Mouse (Mus musculus) intestine, embryonic 16.5 days (tissue): Measurements from ENCODE around the gene Neurog1. TPM values are rescaled to one million over a fixed set of nuclear protein-coding genes. Genes with fewer than 3 reads are reported as not detected.

Experiments
- ATAC-seq: fragments of 200-750 bp; cut with Nextera tagmentation; 2 replicates; pipeline ENCODE4 v1.8.0; 2017; ENCODE audit warnings: moderate TSS enrichment, moderate library complexity
- H3K27ac ChIP-seq: fragments of 300-500 bp; sonication (generic); 2 replicates; pipeline ENCODE4 v1.5.1; 2014; ENCODE audit warnings: mild to moderate bottlenecking, low read length
- H3K27me3 ChIP-seq: fragments of 300-500 bp; sonication (generic); replicated peaks from 2 replicates; pipeline ENCODE4 v1.6.1; 2014; ENCODE audit warnings: low read length, control low read depth, mixed read lengths; ENCODE audit not compliant: control insufficient read depth, insufficient read depth
- H3K36me3 ChIP-seq: fragments of 300-500 bp; sonication (generic); 2 replicates; pipeline ENCODE4 v1.6.1; 2014; ENCODE audit warnings: low read length, control low read depth; ENCODE audit not compliant: control insufficient read depth, insufficient read depth
- H3K4me1 ChIP-seq: fragments of 300-500 bp; sonication (generic); 2 replicates; pipeline ENCODE4 v1.6.1; 2014; ENCODE audit warnings: low read length, control low read depth, mixed read lengths; ENCODE audit not compliant: control insufficient read depth, insufficient read depth
- H3K4me2 ChIP-seq: fragments of 300-500 bp; sonication (generic); 2 replicates; pipeline ENCODE4 v1.6.1; 2014; ENCODE audit warnings: low read depth, low read length, control low read depth
- H3K4me3 ChIP-seq: fragments of 300-500 bp; sonication (generic); 2 replicates; pipeline ENCODE4 v1.5.1; 2014; ENCODE audit warnings: mild to moderate bottlenecking, low read length
- H3K9ac ChIP-seq: fragments of 300-500 bp; sonication (generic); 2 replicates; pipeline ENCODE4 v1.6.1; 2014; ENCODE audit warnings: low read depth, low read length
- H3K9me3 ChIP-seq: fragments of 300-500 bp; sonication (generic); 2 replicates; pipeline ENCODE4 v1.6.1; 2016; ENCODE audit warnings: low read length, control low read depth; ENCODE audit not compliant: control insufficient read depth
- WGBS: fragments of 180-500 bp; shearing (Covaris S2); extraction: QIAGEN DNeasy Blood & Tissue Kit; methylation state at CpG from one replicate; pipeline ENCODE4 v1.1.7; 2014; 5-methylcytosine and 5-hydroxymethylcytosine counted together
- polyA plus RNA-seq: library from polyadenylated mRNA; unstranded; fragments of >200 nt; fragmentation: Nextera tagmentation; extraction: Ambion mirVana; gene quantifications from 2 replicates; pipeline ENCODE4 v1.2.1, GENCODE M21; 2015

Gene Neurog1
- not detected in 2 replicates for polyA plus RNA-seq

GRCm38 (mm10) chr13:56251924-56252619 lies at the start of gene Neurog1:
Neurog1 (minus strand) TSS chr13:56252163.
- Histone ChIP-seq H3K9ac (no peak within 1 kb of the TSS), H3K4me1 (peaks cover 3% of the 10 kb centered on the region), H3K27me3 (peaks cover 98% of the 10 kb centered on the region), H3K4me3 (peak within 1 kb of the TSS; percentile 35), H3K9me3 (no peaks in the 10 kb centered on the region), H3K36me3 (no peaks in the 10 kb centered on the region), H3K27ac (no peak within 1 kb of the TSS), H3K4me2 (peak within 1 kb of the TSS; percentile 44)
- 1% methylated on average over 65 of the region's 65 CpGs for WGBS
- peak; percentile 38; the same call in 1 of the 2 replicates for ATAC-seq

- H3K36me3 ChIP-seq = no peaks in the 10 kb centered on the region
- H3K4me3 ChIP-seq = no peak overlapping the region
- WGBS = 92% methylated on average over 11 of the region's 11 CpGs
- no peak overlapping the region for H3K27ac ChIP-seq
- no peak overlapping the region for H3K4me2 ChIP-seq
- no peak for ATAC-seq
- H3K4me1 ChIP-seq = peaks cover 11% of the 10 kb centered on the region; the same call in 1 of the 2 replicates
- H3K27me3 ChIP-seq = peaks cover 39% of the 10 kb centered on the region
- no peak overlapping the region for H3K9ac ChIP-seq
- no peaks in the 10 kb centered on the region for H3K9me3 ChIP-seq
Measured at GRCm38 (mm10) chr13:56299336-56299735, 47.4 kb upstream of the Neurog1 start.

GRCm38 (mm10) chr13:56296659-56297020 lies 44.7 kb upstream of the Neurog1 start:
- Histone ChIP-seq H3K27ac (no peak overlapping the region), H3K4me2 (peak overlapping the region; percentile 73), H3K9ac (peak overlapping the region; percentile 54; the same call in 1 of the 2 replicates), H3K27me3 (peaks cover 59% of the 10 kb centered on the region), H3K9me3 (no peaks in the 10 kb centered on the region), H3K4me1 (peaks cover 11% of the 10 kb centered on the region; the same call in 1 of the 2 replicates), H3K4me3 (peak overlapping the region; percentile 50), H3K36me3 (no peaks in the 10 kb centered on the region)
- ATAC-seq = no peak
- 6% methylated on average over 8 of the region's 8 CpGs for WGBS

DNA sequence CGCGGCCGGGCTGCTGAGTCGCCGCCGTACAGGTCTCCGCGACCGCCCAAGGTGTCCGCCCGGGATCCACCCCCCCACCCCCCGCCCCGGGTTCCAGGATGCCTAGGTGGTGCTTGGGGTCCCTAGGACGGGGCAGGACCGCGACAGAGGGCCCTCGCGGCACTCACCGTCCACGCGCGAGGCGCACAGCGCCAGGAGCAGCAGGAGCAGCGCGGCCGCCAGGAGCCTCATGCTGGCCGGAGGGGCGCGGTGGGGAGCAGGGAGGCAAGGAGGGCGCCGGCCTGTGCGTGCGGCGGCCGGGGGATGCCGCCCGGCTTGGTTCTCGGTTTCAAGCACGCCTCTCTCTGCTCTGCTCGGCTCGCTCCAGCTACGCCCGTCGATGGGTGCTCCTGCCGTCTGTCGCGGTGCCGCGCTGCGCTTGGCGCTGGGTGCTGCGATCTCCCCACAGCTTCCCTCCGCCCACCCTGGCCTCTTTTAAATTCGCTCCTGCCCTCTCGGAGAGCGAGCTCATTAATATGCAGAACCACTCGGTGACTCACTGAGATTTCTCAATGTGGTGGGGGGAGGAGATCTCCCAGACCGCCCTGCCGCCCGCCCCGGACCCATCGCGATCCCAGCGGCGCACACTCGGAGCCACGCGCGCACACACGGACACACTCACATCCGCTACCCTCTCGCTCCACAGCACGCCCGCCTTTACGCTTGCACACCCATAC lies 44.1 kb upstream of the Neurog1 start, which contains the start of gene Cxcl14:
Gene Cxcl14 (minus strand): TSS at position 609 of the 716 bp plus-strand sequence.
- Histone ChIP-seq H3K4me1 (peaks cover 11% of the 10 kb centered on the region; the same call in 1 of the 2 replicates), H3K27ac (no peak within 1 kb of the TSS), H3K27me3 (peaks cover 60% of the 10 kb centered on the region), H3K9me3 (no peaks in the 10 kb centered on the region), H3K4me2 (peak within 1 kb of the TSS; percentile 73), H3K36me3 (no peaks in the 10 kb centered on the region), H3K4me3 (peak within 1 kb of the TSS; percentile 50), H3K9ac (peak within 1 kb of the TSS; percentile 54)
- peak; percentile 44; the same call in 1 of the 2 replicates for ATAC-seq
- under 1% methylated on average over 72 of the region's 76 CpGs for WGBS

- H3K4me3 ChIP-seq = peak overlapping the region; percentile 50
- 9% methylated on average over 13 of the region's 13 CpGs for WGBS
- no peak for ATAC-seq
- H3K9ac ChIP-seq = peak overlapping the region; percentile 54
- H3K9me3 ChIP-seq = no peaks in the 10 kb centered on the region
- peaks cover 60% of the 10 kb centered on the region for H3K27me3 ChIP-seq
- H3K27ac ChIP-seq = no peak overlapping the region
- peaks cover 11% of the 10 kb centered on the region; the same call in 1 of the 2 replicates for H3K4me1 ChIP-seq
- no peaks in the 10 kb centered on the region for H3K36me3 ChIP-seq
- peak overlapping the region; percentile 73 for H3K4me2 ChIP-seq
Measured at GRCm38 (mm10) chr13:56295586-56295942, 43.6 kb upstream of the Neurog1 start.

GRCm38 (mm10) chr13:56294908-56295307 lies 42.9 kb upstream of the Neurog1 start:
- peak overlapping the region; percentile 50; the same call in 1 of the 2 replicates for H3K4me3 ChIP-seq
- 0 out of 2 replicates have a peak, but pooled peaks cover 3% of the 10 kb centered on the region for H3K9me3 ChIP-seq
- ATAC-seq = no peak
- H3K4me1 ChIP-seq = peaks cover 11% of the 10 kb centered on the region; the same call in 1 of the 2 replicates
- H3K4me2 ChIP-seq = no peak overlapping the region
- H3K36me3 ChIP-seq = no peaks in the 10 kb centered on the region
- H3K27ac ChIP-seq = no peak overlapping the region
- WGBS = 14% methylated on average over 10 of the region's 10 CpGs
- peaks cover 60% of the 10 kb centered on the region for H3K27me3 ChIP-seq
- H3K9ac ChIP-seq = no peak overlapping the region

DNA sequence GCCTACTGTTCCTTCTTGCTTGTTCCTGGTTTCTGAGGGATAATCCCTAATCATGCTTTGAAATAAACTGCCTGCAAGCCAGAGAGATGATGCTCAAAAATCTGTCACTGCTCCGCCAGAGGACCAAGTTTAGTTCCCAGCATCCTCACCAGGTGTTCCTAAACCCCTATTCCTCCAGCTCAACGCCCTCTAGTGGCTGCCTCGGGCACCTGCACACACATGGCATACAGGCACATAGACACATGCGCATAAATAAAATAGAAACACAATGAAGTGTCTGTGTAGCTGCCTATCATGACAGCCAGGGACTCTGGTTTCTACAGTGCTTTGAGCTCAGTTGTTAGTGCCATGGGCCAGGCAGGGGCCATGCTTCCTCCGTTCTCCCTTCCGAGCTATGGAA lies 38.0 kb upstream of the Neurog1 start:
- Histone ChIP-seq H3K27me3 (peaks cover 26% of the 10 kb centered on the region), H3K9ac (no peak overlapping the region), H3K27ac (no peak overlapping the region), H3K36me3 (no peaks in the 10 kb centered on the region; the same call in 1 of the 2 replicates), H3K4me3 (no peak overlapping the region), H3K9me3 (0 out of 2 replicates have a peak, but pooled peaks cover 4% of the 10 kb centered on the region), H3K4me1 (no peaks in the 10 kb centered on the region), H3K4me2 (no peak overlapping the region)
- 80% methylated on average over 6 of the region's 6 CpGs for WGBS
- ATAC-seq = no peak

DNA sequence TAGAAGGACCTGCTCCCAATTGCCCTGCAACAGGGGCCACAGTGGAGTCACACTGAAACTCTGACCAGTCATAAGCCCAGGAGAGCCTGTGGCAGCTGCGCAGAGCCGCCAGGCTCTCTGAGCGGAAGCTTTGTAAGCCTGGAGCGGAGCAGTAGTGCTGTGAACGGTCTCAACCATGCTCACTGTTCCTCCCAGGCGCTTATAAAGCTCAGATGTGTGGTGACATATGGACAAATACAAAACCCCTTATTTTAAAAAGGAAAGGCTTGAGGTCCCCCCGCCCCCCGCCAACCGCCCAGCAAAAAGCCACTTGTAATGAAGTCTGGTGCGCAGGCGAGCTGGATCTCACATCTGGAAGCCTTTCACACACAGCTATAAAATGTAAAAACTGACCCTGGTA lies 37.3 kb upstream of the Neurog1 start:
- no peaks in the 10 kb centered on the region; the same call in 1 of the 2 replicates for H3K36me3 ChIP-seq
- H3K4me3 ChIP-seq = no peak overlapping the region
- H3K4me1 ChIP-seq = no peaks in the 10 kb centered on the region
- H3K9me3 ChIP-seq = 0 out of 2 replicates have a peak, but pooled peaks cover 4% of the 10 kb centered on the region
- H3K4me2 ChIP-seq = no peak overlapping the region
- H3K9ac ChIP-seq = no peak overlapping the region
- no peak overlapping the region for H3K27ac ChIP-seq
- no peak for ATAC-seq
- peaks cover 20% of the 10 kb centered on the region for H3K27me3 ChIP-seq
- WGBS = 66% methylated on average over 11 of the region's 11 CpGs

- 32% methylated on average over 4 of the region's 4 CpGs for WGBS
- Histone ChIP-seq H3K4me2 (no peak overlapping the region), H3K27ac (no peak overlapping the region), H3K36me3 (no peaks in the 10 kb centered on the region; the same call in 1 of the 2 replicates), H3K9me3 (0 out of 2 replicates have a peak, but pooled peaks cover 4% of the 10 kb centered on the region), H3K4me3 (no peak overlapping the region), H3K4me1 (no peaks in the 10 kb centered on the region), H3K9ac (no peak overlapping the region), H3K27me3 (peaks cover 14% of the 10 kb centered on the region)
- no peak for ATAC-seq
Measured at GRCm38 (mm10) chr13:56288601-56289000, 36.6 kb upstream of the Neurog1 start.
